Mouse (Mus musculus) kidney, adult 18-20 months (tissue): ENCODE data around the gene Chrna5.
"Not testable (repeated sequence)": the region's sequence is repeated elsewhere in the genome, so short reads cannot be mapped to it uniquely, and the experiment has no call there.

ENCODE experiments used
- DNase-seq: peaks from one replicate; pipeline ENCODE4 v3.0.0; 2021

The Chrna5 gene

GRCm38 (mm10) chr9:54980674-54981073, at the start of gene Chrna5:
Gene Chrna5, plus strand, starts transcription at chr9:54980880.
- no peak for DNase-seq

GRCm38 (mm10) chr9:54931765-54932164, 48.9 kb upstream of the Chrna5 start:
- DNase-seq, result no peak

GRCm38 (mm10) chr9:54932379-54932778, 48.3 kb upstream of the Chrna5 start:
- DNase-seq, result no peak

- DNase-seq, result peak; percentile 50
Measured at GRCm38 (mm10) chr9:54942071-54942470, 38.6 kb upstream of the Chrna5 start.

GRCm38 (mm10) chr9:54944467-54944866, 36.2 kb upstream of the Chrna5 start:
- no peak for DNase-seq

- DNase-seq, result no peak
Measured at GRCm38 (mm10) chr9:54946256-54946655, 34.4 kb upstream of the Chrna5 start.

- DNase-seq, result no peak
Measured at GRCm38 (mm10) chr9:54949465-54949864, 31.2 kb upstream of the Chrna5 start.

- DNase-seq, result not testable (repeated sequence)
Measured at GRCm38 (mm10) chr9:54950162-54950561, 30.5 kb upstream of the Chrna5 start.

- DNase-seq, result peak; percentile 90
Measured at GRCm38 (mm10) chr9:54950575-54951321, 29.9 kb upstream of the Chrna5 start, which contains the start of the genes Psma4 and AY074887. Gene Psma4, plus strand, starts transcription at chr9:54950790. Gene AY074887, minus strand, starts transcription at chr9:54950998.

- DNase-seq, result no peak
Measured at GRCm38 (mm10) chr9:54961059-54961458, 19.6 kb upstream of the Chrna5 start.

GRCm38 (mm10) chr9:54963669-54964068, 17.0 kb upstream of the Chrna5 start:
- no peak for DNase-seq

- no peak for DNase-seq
Measured at GRCm38 (mm10) chr9:54969972-54970637, 10.6 kb upstream of the Chrna5 start.

GRCm38 (mm10) chr9:54981291-54982191, 861 bp downstream of the Chrna5 start:
- DNase-seq, result no peak

- no peak for DNase-seq
Measured at GRCm38 (mm10) chr9:54982401-54982800, 1.7 kb downstream of the Chrna5 start.

GRCm38 (mm10) chr9:54990362-54990761, 9.7 kb downstream of the Chrna5 start:
- no peak for DNase-seq

- DNase-seq, result no peak
Measured at GRCm38 (mm10) chr9:54994381-54994780, 13.7 kb downstream of the Chrna5 start.

- no peak for DNase-seq
Measured at GRCm38 (mm10) chr9:54995645-54996044, 15.0 kb downstream of the Chrna5 start.

GRCm38 (mm10) chr9:55003609-55004008, 22.9 kb downstream of the Chrna5 start:
- DNase-seq, result no peak

GRCm38 (mm10) chr9:55009692-55010091, 29.0 kb downstream of the Chrna5 start:
- DNase-seq, result no peak

- DNase-seq, result no peak
Measured at GRCm38 (mm10) chr9:55010588-55011350, 30.1 kb downstream of the Chrna5 start.

- DNase-seq, result no peak
Measured at GRCm38 (mm10) chr9:55016926-55017325, 36.2 kb downstream of the Chrna5 start.

GRCm38 (mm10) chr9:55023326-55023725, 42.6 kb downstream of the Chrna5 start:
- no peak for DNase-seq
